Mouse (Mus musculus): ENCODE measurements at regions not wholly inside any gene's neighbourhood (a gene's known extent, or its start where the extent isn't known, plus 50 kb on each side); places are given as distances from the start of the nearest gene placed in this dataset. TPM values are rescaled to one million over a fixed set of nuclear protein-coding genes. Genes with fewer than 3 reads are reported as not detected.

GRCm38 (mm10) chr1:190242526-190242925 is 72.0 kb upstream of the Prox1 start:
- no peaks in the 10 kb centered on the region for H3K27me3 ChIP-seq (ENCODE audit: control insufficient read depth, insufficient read depth, low read length)
- DNase-seq (ENCODE audit: low spot score) (no peak), ATAC-seq (replicated peaks; ENCODE audit: low FRiP score) (no peak)
- H3K9me3 ChIP-seq (ENCODE audit: control insufficient read depth, low read length), result no peaks in the 10 kb centered on the region
- no peak overlapping the region for H3K4me3 ChIP-seq (ENCODE audit: low read depth, low read length)
- no peak overlapping the region for H3K9ac ChIP-seq (ENCODE audit: low read length)
- WGBS, result 95% methylated on average over 7 of the region's 7 CpGs
- no peak overlapping the region for H3K27ac ChIP-seq (ENCODE audit: low read depth, low read length)
- H3K4me1 ChIP-seq (replicated peaks; ENCODE audit: control insufficient read depth, insufficient read depth, low read length), result no peaks in the 10 kb centered on the region
- no peaks in the 10 kb centered on the region for H3K36me3 ChIP-seq (ENCODE audit: control insufficient read depth, insufficient read depth, low read length)
- H3K4me2 ChIP-seq (ENCODE audit: low read depth, low read length, severe bottlenecking), result no peak overlapping the region

- WGBS, result 80% methylated on average over 6 of the region's 6 CpGs
- Histone ChIP-seq H3K9ac (ENCODE audit: low read length) (no peak overlapping the region), H3K36me3 (ENCODE audit: control insufficient read depth, insufficient read depth, low read length) (no peaks in the 10 kb centered on the region), H3K4me3 (ENCODE audit: low read depth, low read length) (no peak overlapping the region), H3K4me1 (replicated peaks; ENCODE audit: control insufficient read depth, insufficient read depth, low read length) (no peaks in the 10 kb centered on the region), H3K4me2 (ENCODE audit: low read depth, low read length, severe bottlenecking) (no peak overlapping the region), H3K9me3 (ENCODE audit: control insufficient read depth, low read length) (no peaks in the 10 kb centered on the region), H3K27me3 (ENCODE audit: control insufficient read depth, insufficient read depth, low read length) (no peaks in the 10 kb centered on the region), H3K27ac (ENCODE audit: low read depth, low read length) (no peak overlapping the region)
- DNase-seq (ENCODE audit: low spot score) (no peak), ATAC-seq (replicated peaks; ENCODE audit: low FRiP score) (no peak)
Observed at GRCm38 (mm10) chr1:190239796-190240195, 69.3 kb upstream of the Prox1 start.

- H3K36me3 ChIP-seq (ENCODE audit: control insufficient read depth, insufficient read depth, low read length), result no peaks in the 10 kb centered on the region
- H3K27me3 ChIP-seq (ENCODE audit: control insufficient read depth, insufficient read depth, low read length), result no peaks in the 10 kb centered on the region
- no peak overlapping the region for H3K4me2 ChIP-seq (ENCODE audit: low read depth, low read length, severe bottlenecking)
- H3K9ac ChIP-seq (ENCODE audit: low read length), result no peak overlapping the region
- no peak for ATAC-seq (replicated peaks; ENCODE audit: low FRiP score)
- no peak for DNase-seq (ENCODE audit: low spot score)
- H3K4me1 ChIP-seq (replicated peaks; ENCODE audit: control insufficient read depth, insufficient read depth, low read length), result no peaks in the 10 kb centered on the region
- H3K9me3 ChIP-seq (ENCODE audit: control insufficient read depth, low read length), result peaks cover 1% of the 10 kb centered on the region; the same call in 1 of the 2 replicates
- WGBS, result 37% methylated on average over 5 of the region's 5 CpGs
- H3K4me3 ChIP-seq (ENCODE audit: low read depth, low read length), result no peak overlapping the region
- no peak overlapping the region for H3K27ac ChIP-seq (ENCODE audit: low read depth, low read length)
Observed at GRCm38 (mm10) chr1:190230866-190231265, 60.4 kb upstream of the Prox1 start.

- ATAC-seq (replicated peaks; ENCODE audit: low FRiP score), result no peak
- WGBS, result 64% methylated on average over 9 of the region's 9 CpGs
- Histone ChIP-seq H3K4me3 (ENCODE audit: low read depth, low read length) (no peak overlapping the region), H3K27me3 (ENCODE audit: control insufficient read depth, insufficient read depth, low read length) (no peaks in the 10 kb centered on the region), H3K27ac (ENCODE audit: low read depth, low read length) (no peak overlapping the region), H3K9me3 (ENCODE audit: control insufficient read depth, low read length) (peaks cover 2% of the 10 kb centered on the region; the same call in 1 of the 2 replicates), H3K36me3 (ENCODE audit: control insufficient read depth, insufficient read depth, low read length) (no peaks in the 10 kb centered on the region), H3K4me2 (ENCODE audit: low read depth, low read length, severe bottlenecking) (no peak overlapping the region), H3K4me1 (replicated peaks; ENCODE audit: control insufficient read depth, insufficient read depth, low read length) (no peaks in the 10 kb centered on the region), H3K9ac (ENCODE audit: low read length) (no peak overlapping the region)
- no peak for DNase-seq (ENCODE audit: low spot score)
Observed at GRCm38 (mm10) chr1:190220417-190220816, 49.9 kb upstream of the Prox1 start.

Small RNA genes lying in the stretch of these regions (microRNA-seq; reads per million reads assigned to microRNA genes)
- gene Gm47294 (ENCODE audit: insufficient number of aligned reads), result not detected
